In genomic region chr7:81651284-81651683, GRCm38 (mm10) we compare ENCODE assay signal across 13 mouse cellular contexts. TPM values are rescaled to one million over a fixed set of nuclear protein-coding genes. Genes with fewer than 3 reads are reported as not detected.
DNase-seq lines count a peak whose midpoint lies in the region; ATAC-seq and TF ChIP-seq lines count a peak whose summit lies in the region.
"Had no signal": no experiment of that assay in that cellular context is flagged by ENCODE, and none has a peak within 500 bp of the region (broad histone marks: within the 10 kb centered on the region; RNA-seq: fewer than 3 reads in every experiment).

No protein-coding gene starts in this region.

- 62% methylated on average over 5 of the region's 5 CpGs for WGBS in forebrain, embryonic 12.5 days
- WGBS in hindbrain, embryonic 12.5 days, result 31% methylated on average over 5 of the region's 5 CpGs
- 32% methylated on average over 5 of the region's 5 CpGs for WGBS in midbrain, embryonic 15.5 days

- H3K4me2 ChIP-seq in forebrain, embryonic 12.5 days, result no peak overlapping the region
- no peak overlapping the region for H3K4me2 ChIP-seq in hindbrain, embryonic 12.5 days (replicated peaks)
- no peak overlapping the region for H3K4me2 ChIP-seq in midbrain, embryonic 15.5 days

- no peaks in the 10 kb centered on the region for H3K36me3 ChIP-seq in forebrain, embryonic 12.5 days (replicated peaks)
- H3K36me3 ChIP-seq in hindbrain, embryonic 12.5 days, result no peaks in the 10 kb centered on the region
- no peaks in the 10 kb centered on the region for H3K36me3 ChIP-seq in midbrain, embryonic 15.5 days (replicated peaks)

- TF ChIP-seq CTCF in layer of hippocampus, adult 2 months (conservative IDR thresholded peaks at IDR 0.05), result no peak

- H3K27ac ChIP-seq in layer of hippocampus, adult 2 months, result peak overlapping the region; percentile 87
- H3K27ac ChIP-seq in forebrain, embryonic 12.5 days, result peak overlapping the region; percentile 73
- peak overlapping the region; percentile 82 for H3K27ac ChIP-seq in hindbrain, embryonic 12.5 days
- peak overlapping the region; percentile 22; the same call in 1 of the 2 replicates for H3K27ac ChIP-seq in midbrain, embryonic 15.5 days
- H3K27ac ChIP-seq: heart, adult 2 months; kidney, postnatal 0 days; liver, embryonic 14.5 days had no signal

- no peaks in the 10 kb centered on the region for H3K27me3 ChIP-seq in forebrain, embryonic 12.5 days
- no peaks in the 10 kb centered on the region for H3K27me3 ChIP-seq in hindbrain, embryonic 12.5 days
- H3K27me3 ChIP-seq in midbrain, embryonic 15.5 days (replicated peaks), result no peaks in the 10 kb centered on the region

- DNase-seq in layer of hippocampus, adult 2 months (ENCODE audit: low spot score in 2 of 2), result no peak
- no peak for DNase-seq in layer of hippocampus, adult 9-10 months (ENCODE audit: low spot score)
- DNase-seq in lung, postnatal 36 days, result no peak
- DNase-seq in urinary bladder, postnatal 14 days (ENCODE audit: low spot score), result no peak
- no peak for DNase-seq in frontal cortex, postnatal 14 days (ENCODE audit: low spot score in 2 of 2)
- DNase-seq: cerebellum, postnatal 25 days; heart, adult 2 months; spleen, adult 18-20 months had no signal

- peak; percentile 25; the same call in 1 of the 2 replicates for ATAC-seq in forebrain, embryonic 12.5 days (ENCODE audit: low FRiP score)
- peak; percentile 34 for ATAC-seq in hindbrain, embryonic 12.5 days (ENCODE audit: low FRiP score)
- peak; percentile 27; the same call in 1 of the 2 replicates for ATAC-seq in midbrain, embryonic 15.5 days (replicated peaks)

- no peak overlapping the region for H3K9ac ChIP-seq in forebrain, embryonic 12.5 days
- H3K9ac ChIP-seq in hindbrain, embryonic 12.5 days, result no peak overlapping the region
- H3K9ac ChIP-seq in midbrain, embryonic 15.5 days, result no peak overlapping the region
- H3K9ac ChIP-seq: liver, embryonic 14.5 days had no signal

- H3K9me3 ChIP-seq in forebrain, embryonic 12.5 days, result no peaks in the 10 kb centered on the region
- H3K9me3 ChIP-seq in hindbrain, embryonic 12.5 days (replicated peaks), result no peaks in the 10 kb centered on the region
- no peaks in the 10 kb centered on the region for H3K9me3 ChIP-seq in midbrain, embryonic 15.5 days

- H3K4me1 ChIP-seq in forebrain, embryonic 12.5 days, result peaks cover 64% of the 10 kb centered on the region
- H3K4me1 ChIP-seq in hindbrain, embryonic 12.5 days, result peaks cover 54% of the 10 kb centered on the region
- peaks cover 54% of the 10 kb centered on the region for H3K4me1 ChIP-seq in midbrain, embryonic 15.5 days

- H3K4me3 ChIP-seq in layer of hippocampus, adult 2 months, result no peak overlapping the region
- no peak overlapping the region for H3K4me3 ChIP-seq in forebrain, embryonic 12.5 days (replicated peaks)
- H3K4me3 ChIP-seq in hindbrain, embryonic 12.5 days, result no peak overlapping the region
- H3K4me3 ChIP-seq in midbrain, embryonic 15.5 days, result no peak overlapping the region
- H3K4me3 ChIP-seq: heart, adult 2 months had no signal

RNA-seq across cellular contexts. Expression of gene Homer2, which starts 56.0 kb away (rescaled TPM):
- 10 to 100 TPM; 90.4 to 92.1 TPM for total RNA-seq in layer of hippocampus, adult 2 months (2021)
- 33.3 and 34.1 TPM in 2 replicates for polyA plus RNA-seq in forebrain, embryonic 12.5 days (2016; fragmentation: Nextera tagmentation; extraction: Ambion mirVana)
- 29.3 and 34.8 TPM in 2 replicates for polyA plus RNA-seq in hindbrain, embryonic 12.5 days (2016; fragmentation: Nextera tagmentation; extraction: Ambion mirVana)
- polyA plus RNA-seq in midbrain, embryonic 15.5 days (2015; fragmentation: Nextera tagmentation; extraction: Ambion mirVana), result 21.8 and 24.6 TPM in 2 replicates

Comparison
In these comparisons a context has a peak if more than half of its experiments do, and no peak if none do; other contexts are left out.
1. H3K27ac ChIP-seq: peak in every context shown above with its lines; median percentile 87 in layer of hippocampus, adult 2 months; 82 in hindbrain, embryonic 12.5 days; 73 in forebrain, embryonic 12.5 days; 22 in midbrain, embryonic 15.5 days.